Mouse (Mus musculus) ES-E14 (cell line): ENCODE results near the gene Kcnip1. TPM values are rescaled to one million over a fixed set of nuclear protein-coding genes. Genes with fewer than 3 reads are reported as not detected.

Source experiments
- DNase-seq: peaks from one replicate; pipeline ENCODE4 v3.0.0-alpha.2; 2013; ENCODE audit warnings: low read depth, low spot score
- H3K27ac ChIP-seq: 2 replicates; pipeline ENCODE4 v1.5.1; 2012; ENCODE audit warnings: low read depth, mild to moderate bottlenecking, low read length, moderate library complexity, mixed read lengths; ENCODE audit not compliant: poor library complexity, insufficient read depth, severe bottlenecking
- H3K36me3 ChIP-seq: 2 replicates; pipeline ENCODE4 v1.6.1; 2012; ENCODE audit warnings: mild to moderate bottlenecking, low read length, moderate library complexity, mixed read lengths; ENCODE audit not compliant: control insufficient read depth, poor library complexity, insufficient read depth, severe bottlenecking
- H3K4me1 ChIP-seq, 2 experiments: fragments of 150-350 bp in 1 of 2; sonication (generic) in 1 of 2; 2 replicates each; pipeline ENCODE4 v1.6.1; 2012; ENCODE audit warnings: low read length in 2 of 2, mild to moderate bottlenecking in 1 of 2, mixed read lengths in 1 of 2; ENCODE audit not compliant: control insufficient read depth in 2 of 2, insufficient read depth in 2 of 2, poor library complexity in 1 of 2
- H3K4me3 ChIP-seq, 2 experiments: fragments of 150-350 bp in 1 of 2; sonication (generic) in 1 of 2; 2 replicates each; pipeline ENCODE4 v1.5.1; 2012; ENCODE audit warnings: low read length in 2 of 2, low read depth in 1 of 2, mild to moderate bottlenecking in 1 of 2, mixed read lengths in 1 of 2; ENCODE audit not compliant: insufficient read depth in 1 of 2, poor library complexity in 1 of 2, severe bottlenecking in 1 of 2
- H3K9ac ChIP-seq: 2 replicates; pipeline ENCODE4 v1.6.1; 2012; ENCODE audit warnings: low read depth, mild to moderate bottlenecking, low read length, mixed read lengths; ENCODE audit not compliant: poor library complexity, insufficient read depth, severe bottlenecking
- H3K9me3 ChIP-seq: fragments of 150-350 bp; sonication (generic); 2 replicates; pipeline ENCODE4 v1.6.1; 2012; ENCODE audit warnings: low read depth, mild to moderate bottlenecking, low read length; ENCODE audit not compliant: control insufficient read depth, insufficient read depth
- CHD2 ChIP-seq: IDR thresholded peaks from 2 replicates; pipeline ENCODE4 v1.6.1; 2014; ENCODE audit warnings: mild to moderate bottlenecking, low read depth, low read length, inconsistent platforms
- HCFC1 ChIP-seq: IDR thresholded peaks from 2 replicates; pipeline ENCODE4 v1.6.1; 2012; ENCODE audit warnings: low read length, inconsistent platforms, borderline replicate concordance; ENCODE audit not compliant: insufficient read depth
- MAFK ChIP-seq: IDR thresholded peaks from 2 replicates; pipeline ENCODE4 v1.6.1; 2014; ENCODE audit warnings: mild to moderate bottlenecking, low read depth, low read length, inconsistent platforms; ENCODE audit not compliant: insufficient read depth
- ZC3H11A ChIP-seq: IDR thresholded peaks from 2 replicates; pipeline ENCODE4 v1.6.1; 2012; ENCODE audit warnings: low read depth, mild to moderate bottlenecking, inconsistent platforms, low read length, borderline replicate concordance
- ZNF384 ChIP-seq: IDR thresholded peaks from 2 replicates; pipeline ENCODE4 v1.6.1; 2012; ENCODE audit warnings: low read depth, low read length, inconsistent platforms
- in situ Hi-C, 2 experiments: fragments of 600-800 bp; cut with MboI; formaldehyde crosslinking; loops; one replicate each; pipeline ENCODE4 v1.15.1; 2025; ENCODE audit warnings: low sequenced_read_pairs in 2 of 2, inconsistent platforms in 1 of 2; ENCODE audit not compliant: unreplicated experiment in 2 of 2
- total RNA-seq: library from RNA; depleted of rRNA; stranded (reverse); fragments of 300-350 nt; gene quantifications from 2 replicates; pipeline ENCODE4 v1.2.3, GENCODE M21; 2012

The Kcnip1 gene
- total RNA-seq, 1 experiment: 0.22 TPM

- no peak for TF ChIP-seq ZNF384
- TF ChIP-seq ZC3H11A: no peak
- TF ChIP-seq HCFC1: no peak
- no peak for TF ChIP-seq MAFK
- TF ChIP-seq CHD2: no peak
- no peak for DNase-seq
- in situ Hi-C loops: no loop called here
These were observed 27.6 kb downstream of the Kcnip1 start for GRCm38 (mm10) chr11:33965380-33965779.

DNA sequence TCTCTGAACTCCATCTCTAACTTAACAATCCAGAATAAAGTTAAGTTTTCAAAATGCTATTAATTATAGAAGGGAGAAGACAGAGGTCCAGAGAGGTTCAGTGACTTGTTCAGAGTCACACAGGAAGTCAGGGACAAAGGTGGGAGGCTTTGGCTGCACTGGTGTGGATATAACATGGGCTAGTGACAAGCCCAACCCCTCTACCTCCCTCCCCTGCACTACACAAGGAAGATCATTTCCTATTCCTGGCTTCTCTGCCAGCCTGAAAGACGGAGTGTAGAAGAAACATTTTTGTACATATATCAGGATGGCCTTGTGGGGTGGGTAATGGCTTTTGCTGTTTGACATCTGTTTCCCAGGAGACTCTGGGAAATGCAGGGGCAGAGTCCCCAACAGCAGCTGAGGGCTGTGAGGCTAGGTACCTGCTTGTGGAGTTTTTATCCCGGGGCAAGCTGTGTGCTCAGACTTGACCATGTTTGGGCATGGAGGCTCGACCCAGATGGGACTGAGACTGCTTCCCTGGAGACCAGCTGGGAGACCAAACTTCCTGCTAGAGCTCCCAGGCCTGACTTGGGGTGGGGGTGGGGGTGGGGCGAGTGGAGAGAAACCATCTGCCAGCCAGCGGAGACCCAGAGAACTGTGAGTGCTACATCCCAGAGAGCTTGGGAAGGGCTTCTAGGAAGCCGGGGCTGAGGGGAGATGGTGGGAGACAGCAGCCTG, 30.1 kb downstream of the Kcnip1 start, which contains the start of gene Kcnmb1:
Gene Kcnmb1, plus strand, starts transcription at position 326 of the 720 bp plus-strand sequence.
- Histone ChIP-seq H3K4me1 (peaks cover 0 to 2% of the 10 kb centered on the region in 2 experiments; a peak in 1 of 4 replicates), H3K27ac (no peak within 1 kb of the TSS)
- no peak for DNase-seq

More at GRCm38 (mm10) chr11:33965380-33965779, 27.6 kb downstream of the Kcnip1 start:
- Histone ChIP-seq H3K9me3 (no peaks in the 10 kb centered on the region), H3K4me1 (peaks cover 0 to 2% of the 10 kb centered on the region in 2 experiments; a peak in 1 of 4 replicates), H3K4me3 (no peak overlapping the region), H3K9ac (no peak overlapping the region), H3K27ac (no peak overlapping the region), H3K36me3 (no peaks in the 10 kb centered on the region)

DNA sequence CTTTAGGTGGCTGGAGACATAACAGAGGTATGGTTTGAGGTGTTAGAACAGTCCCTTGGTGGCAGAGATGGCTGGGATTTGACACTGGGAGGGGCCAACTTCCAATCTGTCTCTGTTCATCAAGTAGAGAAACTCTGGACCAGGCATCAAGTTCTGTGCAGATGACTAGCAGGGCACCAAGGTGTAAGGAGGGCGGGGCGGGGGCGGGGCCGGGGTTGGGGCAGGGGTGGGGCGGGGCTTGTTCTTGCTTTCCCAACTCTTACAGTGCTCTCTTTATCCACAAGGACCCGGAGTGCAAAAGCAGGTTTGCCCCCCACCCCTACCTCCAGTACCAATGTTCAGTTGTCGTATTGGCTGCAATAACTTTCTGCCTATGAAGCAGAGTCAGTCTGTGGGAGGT, 30.8 kb downstream of the Kcnip1 start:
- Histone ChIP-seq H3K27ac (no peak overlapping the region), H3K9me3 (no peaks in the 10 kb centered on the region), H3K4me3 (no peak overlapping the region), H3K4me1 (peaks cover 0 to 2% of the 10 kb centered on the region in 2 experiments; a peak in 1 of 4 replicates), H3K9ac (no peak overlapping the region), H3K36me3 (no peaks in the 10 kb centered on the region)
- no peak for TF ChIP-seq HCFC1
- in situ Hi-C loops: no loop called here
- no peak for DNase-seq

More for the DNA sequence above, 30.1 kb downstream of the Kcnip1 start, which contains the start of gene Kcnmb1:
- TF ChIP-seq ZNF384 (no peak), HCFC1 (no peak), ZC3H11A (no peak), MAFK (no peak), CHD2 (no peak)
- H3K4me3 ChIP-seq: no peak within 1 kb of the TSS
- no peak within 1 kb of the TSS for H3K9ac ChIP-seq
- in situ Hi-C loops: no loop called here
- H3K9me3 ChIP-seq: no peaks in the 10 kb centered on the region
- H3K36me3 ChIP-seq: no peaks in the 10 kb centered on the region

- in situ Hi-C loops: no loop called here
- H3K9me3 ChIP-seq: no peaks in the 10 kb centered on the region
- peak; percentile 46 for DNase-seq
- peaks cover 0 to 2% of the 10 kb centered on the region in 2 experiments; a peak in 1 of 4 replicates for H3K4me1 ChIP-seq
- TF ChIP-seq MAFK (no peak), HCFC1 (no peak), ZC3H11A (no peak), ZNF384 (no peak), CHD2 (no peak)
- no peak overlapping the region for H3K27ac ChIP-seq
- no peak overlapping the region for H3K9ac ChIP-seq
- H3K36me3 ChIP-seq: no peaks in the 10 kb centered on the region
- no peak overlapping the region for H3K4me3 ChIP-seq
These were observed 34.2 kb downstream of the Kcnip1 start for GRCm38 (mm10) chr11:33958713-33959112.
